Mouse (Mus musculus) regulatory T cell (primary cell): ENCODE data around the gene Rinl.

ENCODE experiments used
- in situ Hi-C: fragments of 300-600 bp; cut with MboI, MseI; formaldehyde crosslinking; loops from one replicate; pipeline ENCODE4 v1.15.1; 2025; ENCODE audit warnings: high pct_unique_total_duplicates

The Rinl gene

DNA sequence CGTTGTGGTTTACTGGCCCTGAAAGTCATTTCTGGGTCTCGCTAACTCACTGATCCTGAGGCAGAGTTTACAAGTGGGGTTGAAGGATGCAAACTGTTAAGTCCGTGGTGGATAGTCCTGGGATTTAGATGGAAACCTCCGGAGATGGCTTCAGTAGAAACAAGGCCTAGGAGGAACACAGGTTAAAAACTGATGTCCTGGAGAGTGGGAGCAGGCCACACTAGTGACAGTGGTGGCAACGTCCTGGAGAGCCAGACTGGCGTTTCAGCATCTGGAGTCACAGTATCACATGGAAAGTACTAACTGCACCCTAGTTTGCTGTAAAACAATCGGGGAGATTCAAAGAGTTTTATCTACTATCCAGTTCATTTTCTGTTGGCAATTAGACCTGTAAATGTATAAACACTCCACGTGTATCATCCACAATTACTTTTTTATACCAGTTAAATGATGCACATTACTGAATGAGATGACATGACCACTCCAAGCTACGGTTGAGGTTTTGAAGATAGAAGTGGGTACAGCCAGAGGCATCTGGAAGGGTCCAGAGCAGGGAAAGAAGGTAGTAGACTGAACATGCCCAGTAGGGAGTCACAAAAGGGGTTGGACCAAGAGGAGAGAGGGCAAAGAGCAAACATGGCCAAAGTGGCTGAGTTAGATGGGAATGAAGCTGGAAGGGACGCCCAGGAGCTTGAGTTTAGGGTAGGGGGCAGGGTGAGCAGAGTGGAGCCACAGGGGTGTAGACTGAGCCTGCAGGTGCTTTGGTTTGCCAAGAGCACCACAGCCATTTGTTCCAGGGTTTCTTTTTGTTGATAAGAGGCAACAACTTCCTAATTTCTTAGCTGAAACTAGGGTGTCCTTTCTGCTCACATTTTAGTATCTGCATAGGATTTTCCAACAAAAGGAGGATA lies 34.5 kb downstream of the Rinl start:
- in situ Hi-C loops = no loop called here

DNA sequence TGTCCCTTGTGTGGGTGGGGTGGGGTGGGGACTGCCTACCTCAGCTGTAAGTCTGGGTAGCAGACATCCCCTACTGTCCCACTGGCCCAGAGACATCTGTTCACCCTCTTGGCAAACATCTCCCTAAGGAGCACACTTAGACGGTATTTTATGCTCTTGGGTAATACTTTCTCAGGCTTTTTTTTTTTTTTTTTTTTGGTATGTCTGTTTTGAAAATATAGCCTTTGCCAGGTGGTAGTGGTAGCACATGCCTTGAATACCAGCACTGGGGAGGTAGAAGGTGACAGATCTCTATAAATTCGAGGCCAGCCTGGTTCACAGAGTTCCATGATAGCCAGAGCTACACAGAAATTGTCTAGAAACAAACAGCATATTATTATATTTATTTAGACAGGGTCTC lies 35.2 kb downstream of the Rinl start:
- in situ Hi-C loops = no loop called here

DNA sequence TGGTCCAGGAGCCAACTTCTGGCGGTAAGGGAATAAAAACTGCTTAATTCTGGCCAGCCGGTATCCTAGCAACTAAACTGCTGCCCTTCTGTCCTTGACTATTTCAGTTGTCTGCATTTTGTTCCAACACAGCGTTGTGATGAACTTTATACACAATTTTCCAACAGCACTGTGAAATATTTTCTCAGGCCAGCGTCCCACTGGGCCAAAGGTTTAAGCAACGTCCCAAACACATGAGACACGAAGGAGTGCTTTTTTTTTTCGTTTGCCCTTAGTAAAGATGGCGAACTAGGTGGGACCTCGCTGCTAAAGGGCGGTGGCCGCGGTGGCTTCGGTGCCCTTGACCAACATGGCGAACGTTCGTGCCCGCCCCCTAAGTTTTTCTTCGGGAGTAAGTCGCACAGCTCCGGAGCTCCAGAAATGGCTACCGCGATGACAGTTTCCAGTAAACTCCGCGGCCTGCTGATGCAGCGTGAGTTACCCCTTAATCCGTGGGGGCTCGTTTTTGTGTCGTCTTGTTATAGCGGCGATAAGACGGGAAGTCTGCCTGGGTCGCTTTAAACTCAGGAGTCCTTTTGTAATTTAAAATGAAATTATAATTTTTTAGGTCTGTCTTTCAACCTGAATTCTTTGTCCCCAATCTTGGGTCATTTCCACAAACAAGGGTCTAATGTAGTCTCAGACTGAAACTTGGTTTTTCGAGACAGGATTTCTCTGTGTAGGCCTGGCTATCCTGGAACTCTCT lies 36.3 kb downstream of the Rinl start, which contains the start of gene Ech1:
Ech1 (plus strand) TSS at position 277 of the 745 bp plus-strand sequence.
- in situ Hi-C loops = no loop called here

DNA sequence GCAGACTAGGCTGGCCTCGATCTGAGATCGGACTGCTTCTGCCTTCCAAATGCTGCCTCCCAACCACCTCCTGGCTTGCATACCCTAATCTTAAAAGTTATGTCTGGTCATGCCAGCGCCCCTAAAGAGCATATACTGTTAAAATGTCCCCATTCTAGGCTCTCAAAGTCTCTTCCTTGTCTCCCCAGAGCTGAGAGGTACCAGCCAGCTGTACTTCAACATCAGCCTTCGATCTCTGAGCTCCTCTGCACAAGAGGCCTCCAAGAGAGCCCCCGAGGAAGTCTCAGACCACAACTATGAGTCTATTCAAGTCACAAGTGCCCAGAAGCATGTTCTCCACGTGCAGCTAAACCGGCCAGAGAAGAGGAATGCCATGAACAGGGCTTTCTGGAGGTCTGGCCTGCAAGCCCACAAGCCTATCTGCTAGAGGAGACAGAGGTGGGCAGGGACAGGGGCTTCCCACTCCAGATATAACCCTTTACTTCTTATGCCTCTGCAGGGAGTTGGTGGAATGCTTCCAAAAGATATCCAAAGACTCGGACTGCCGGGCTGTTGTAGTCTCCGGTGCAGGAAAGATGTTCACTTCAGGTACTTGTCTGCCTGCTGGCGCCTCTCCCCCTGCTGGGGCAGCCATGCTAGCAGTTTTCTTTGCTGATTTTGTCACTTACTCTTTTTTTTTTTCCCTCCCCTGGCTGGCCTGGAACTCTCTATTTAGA lies 37.1 kb downstream of the Rinl start:
- in situ Hi-C loops = no loop called here

DNA sequence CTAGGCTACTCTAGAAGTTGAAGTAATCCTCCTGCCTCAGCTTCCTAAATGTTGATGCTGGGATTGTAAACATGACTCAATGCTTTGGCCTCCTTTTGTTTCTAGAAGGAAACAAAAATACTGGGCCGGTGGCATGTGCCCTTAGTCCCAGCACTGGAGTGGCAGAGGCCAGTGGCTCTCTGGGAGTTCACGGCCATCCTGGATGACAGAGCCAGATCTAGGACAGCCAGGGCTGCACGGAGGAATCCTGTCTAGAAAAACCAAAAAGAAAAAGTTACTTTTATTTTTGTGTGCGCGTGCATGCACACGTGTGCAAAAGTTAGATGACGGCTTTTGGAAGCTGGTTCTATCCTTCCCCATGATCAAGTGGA lies 37.6 kb downstream of the Rinl start:
- in situ Hi-C loops = no loop called here

DNA sequence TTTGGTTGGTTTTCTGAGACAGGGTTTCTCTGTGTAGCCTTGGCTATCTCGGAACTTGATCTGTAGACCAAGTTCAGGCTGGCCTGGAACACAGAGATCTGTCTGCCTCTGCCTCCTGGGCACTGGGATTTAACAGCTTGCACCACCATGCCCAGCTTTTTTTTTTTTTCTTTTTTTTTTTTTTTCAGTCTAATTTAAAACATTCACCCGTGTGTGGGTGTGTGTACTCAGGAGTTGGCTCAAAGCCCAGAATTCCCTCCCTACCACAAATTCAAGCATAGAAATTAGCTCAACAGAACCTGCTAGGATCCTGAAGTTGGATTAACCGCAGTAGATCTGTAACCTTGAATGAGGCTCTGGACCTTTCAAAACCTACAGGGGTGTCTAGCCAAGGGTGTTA lies 38.6 kb downstream of the Rinl start:
- in situ Hi-C loops = no loop called here

DNA sequence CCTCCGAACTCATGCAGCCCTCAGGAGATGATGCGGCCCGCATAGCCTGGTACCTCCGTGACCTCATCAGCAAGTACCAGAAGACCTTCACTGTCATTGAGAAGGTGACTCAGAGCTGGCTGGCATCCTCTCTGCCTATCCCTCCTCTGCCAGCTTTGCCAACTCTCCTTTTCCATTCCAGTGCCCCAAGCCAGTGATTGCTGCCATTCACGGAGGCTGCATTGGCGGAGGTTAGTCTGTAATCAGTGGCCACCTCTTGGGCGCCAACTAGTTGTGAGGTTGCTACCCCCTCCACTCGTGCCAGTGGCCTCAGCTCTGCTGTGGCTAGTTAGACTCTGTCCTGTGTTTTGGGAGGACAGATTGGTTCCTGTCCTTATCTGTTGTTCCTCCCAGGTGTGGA lies 41.1 kb downstream of the Rinl start:
- in situ Hi-C loops = no loop called here

DNA sequence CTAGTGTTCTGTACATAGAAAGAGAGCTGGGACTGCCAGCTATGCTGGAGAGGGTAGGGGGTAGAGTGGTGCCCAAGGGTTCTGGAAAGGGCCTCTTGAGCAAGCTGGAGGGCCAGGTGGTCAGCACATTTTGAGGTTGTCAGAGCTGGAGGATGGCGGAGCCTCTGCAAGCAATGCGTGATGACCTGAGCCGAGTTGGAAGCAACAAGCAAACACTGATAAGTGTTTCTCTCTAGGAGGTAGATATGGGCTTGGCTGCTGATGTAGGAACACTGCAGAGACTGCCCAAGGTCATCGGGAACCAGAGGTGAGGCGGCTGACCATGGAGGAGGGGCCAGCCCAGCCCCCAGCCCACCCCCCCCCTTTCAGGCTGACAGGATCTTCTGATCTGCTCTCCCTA lies 42.2 kb downstream of the Rinl start:
- in situ Hi-C loops = no loop called here

DNA sequence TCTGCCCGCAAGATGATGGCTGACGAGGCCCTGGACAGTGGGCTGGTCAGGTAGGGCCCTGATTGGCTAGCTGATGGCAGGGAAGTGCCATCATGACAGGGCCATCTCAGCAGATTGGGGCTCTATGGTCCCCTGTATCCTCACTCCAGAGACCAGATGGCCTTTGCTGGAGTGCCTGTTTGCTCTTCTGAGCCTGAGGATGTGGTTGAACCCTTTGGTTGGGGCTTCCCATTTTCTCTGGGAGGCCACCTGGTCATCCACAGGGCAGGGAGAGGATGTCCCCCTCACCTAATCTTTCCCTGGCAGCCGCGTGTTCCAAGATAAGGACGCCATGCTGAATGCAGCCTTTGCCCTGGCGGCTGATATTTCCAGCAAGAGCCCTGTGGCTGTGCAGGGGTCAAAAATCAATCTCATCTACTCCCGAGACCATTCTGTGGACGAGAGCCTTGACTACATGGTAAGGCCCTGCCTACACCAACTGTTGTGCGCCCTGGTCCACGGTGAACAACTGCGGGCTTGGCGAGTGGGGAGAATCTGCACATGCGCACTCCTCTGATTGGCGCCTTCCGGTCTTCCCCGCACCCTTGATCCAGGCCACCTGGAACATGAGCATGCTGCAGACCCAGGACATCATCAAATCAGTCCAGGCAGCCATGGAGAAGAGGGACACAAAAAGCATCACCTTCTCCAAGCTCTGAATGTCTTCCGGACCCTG lies 42.8 kb downstream of the Rinl start:
- in situ Hi-C loops = no loop called here

DNA sequence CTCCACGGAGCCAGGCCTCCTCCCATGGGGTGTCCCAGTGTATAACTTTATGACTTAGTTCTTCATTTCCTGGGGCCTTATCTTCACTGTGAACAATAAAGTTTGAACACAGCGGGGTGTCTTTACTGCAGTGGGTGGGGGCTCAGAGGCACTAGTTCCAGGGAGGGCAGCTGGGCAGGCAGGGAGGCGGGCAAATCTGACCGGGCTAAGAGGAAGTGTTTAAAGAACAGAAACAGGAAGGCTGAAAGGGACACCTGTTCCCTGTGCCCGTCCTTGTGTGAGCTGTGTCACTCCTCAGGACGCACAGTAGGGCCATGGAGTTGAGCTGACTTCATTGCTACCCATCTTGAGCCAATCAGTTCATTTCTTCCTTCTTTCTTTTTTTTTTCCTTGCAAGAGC lies 43.4 kb downstream of the Rinl start:
- in situ Hi-C loops = no loop called here

DNA sequence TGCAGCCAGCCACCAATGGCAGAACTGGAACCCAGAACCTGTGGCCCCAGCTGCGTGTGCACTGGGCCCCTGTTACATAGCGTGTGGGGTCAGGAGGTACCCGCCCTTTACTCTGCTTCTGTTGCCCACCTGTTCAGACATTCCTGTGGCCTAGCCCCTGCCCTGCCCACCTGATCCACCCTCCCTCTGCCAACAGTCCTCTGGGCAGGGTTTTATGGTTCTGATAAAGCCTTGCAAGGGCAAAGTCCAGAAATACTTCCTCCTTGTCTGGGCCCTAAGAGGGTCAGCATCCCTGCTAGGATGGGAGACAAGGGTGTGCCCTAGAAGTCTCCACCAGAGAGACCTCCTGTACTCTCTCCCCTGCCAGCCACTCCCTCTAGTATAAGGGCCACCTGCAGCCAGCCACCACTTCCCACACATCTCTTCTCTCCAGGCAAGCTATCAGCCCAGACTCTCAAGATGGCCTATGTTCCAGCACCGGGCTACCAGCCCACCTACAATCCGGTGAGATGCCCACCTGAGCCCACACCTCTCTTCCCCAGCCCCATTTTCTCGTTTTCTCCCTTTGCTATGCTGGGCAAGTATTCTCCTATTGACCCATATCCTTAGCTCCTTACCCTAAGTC lies 45.1 kb downstream of the Rinl start, which contains the start of gene Lgals4:
Lgals4 (plus strand) TSS at position 132 of the 625 bp plus-strand sequence.
- in situ Hi-C loops = no loop called here

DNA sequence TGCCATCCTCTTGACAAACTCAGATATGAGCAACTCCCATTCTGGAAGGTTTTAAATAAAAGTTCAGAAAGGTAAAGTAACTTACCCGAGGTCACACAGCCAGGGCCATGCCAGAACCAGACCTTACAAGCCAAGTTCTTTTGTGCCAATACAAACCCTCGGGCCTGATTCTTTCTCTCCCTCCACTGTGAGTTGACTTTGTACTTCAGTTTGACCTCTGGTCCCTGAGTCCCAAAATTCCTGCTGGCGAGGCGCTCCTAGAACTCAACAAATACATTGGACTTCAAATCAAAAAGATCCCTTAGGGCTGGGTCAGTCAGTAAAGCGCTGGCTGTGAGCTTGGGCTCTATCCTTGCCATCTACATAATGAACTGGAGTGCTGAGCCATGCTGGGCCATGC lies 48.2 kb downstream of the Rinl start:
- in situ Hi-C loops = no loop called here

DNA sequence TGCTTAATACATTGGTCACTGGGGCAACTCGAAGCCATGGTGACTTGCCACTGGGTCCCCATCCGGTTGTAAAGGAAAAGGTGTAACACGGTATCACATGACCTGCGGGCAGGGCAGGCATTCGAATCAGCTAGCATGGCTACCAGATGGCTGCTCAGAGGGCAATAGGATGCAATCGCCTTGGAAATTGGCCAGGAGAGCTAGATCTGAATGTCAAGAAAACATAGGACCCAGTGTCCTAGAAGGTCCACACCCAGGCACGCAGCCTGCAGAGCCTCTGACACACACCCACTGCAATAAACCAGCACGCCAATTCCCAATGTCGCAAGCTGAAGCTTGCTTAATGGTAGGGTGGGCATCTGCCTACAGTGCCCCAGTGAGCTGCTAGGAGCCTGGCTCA lies 49.6 kb downstream of the Rinl start:
- in situ Hi-C loops = no loop called here

DNA sequence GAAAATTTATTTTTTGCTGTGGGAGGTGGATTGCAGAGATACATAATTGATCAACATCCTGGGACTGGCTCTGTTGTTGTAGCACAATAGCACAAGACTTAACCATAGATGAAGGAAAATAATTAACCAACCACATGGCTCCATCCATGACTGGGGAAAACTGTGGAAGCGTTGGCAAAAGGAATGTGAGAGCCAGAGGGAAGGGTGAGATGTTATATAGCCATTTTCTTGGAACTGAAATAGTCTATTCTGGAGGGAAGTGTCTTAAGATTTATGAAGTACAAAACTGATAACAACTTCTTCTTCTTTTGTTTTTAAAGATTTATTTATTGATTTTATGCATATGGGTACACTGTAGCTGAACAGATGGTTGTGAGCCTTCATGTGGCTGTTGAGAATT lies 58.5 kb downstream of the Rinl start:
- in situ Hi-C loops = loop anchor here (10.0 kb wide), 1 partner anchor 1472 kb away; no protein-coding TSS in a partner anchor
